Mouse (Mus musculus) kidney, postnatal 25 days (tissue): ENCODE results near the gene Mterf1b.
"Not testable (repeated sequence)": the region's sequence is repeated elsewhere in the genome, so short reads cannot be mapped to it uniquely, and the experiment has no call there.

ENCODE experiments used
- DNase-seq, 2 experiments: peaks; one replicate each; pipeline ENCODE4 v3.0.0; 2021; ENCODE audit warnings: mixed read lengths in 2 of 2

Gene Mterf1b

GRCm38 (mm10) chr5:4191671-4192480 lies at the start of gene Mterf1b:
Gene Mterf1b, plus strand, starts transcription at chr5:4192367.
- DNase-seq, result not testable (repeated sequence)

- not testable (repeated sequence) for DNase-seq
Observed at GRCm38 (mm10) chr5:4159418-4160071, 32.6 kb upstream of the Mterf1b start.

DNA sequence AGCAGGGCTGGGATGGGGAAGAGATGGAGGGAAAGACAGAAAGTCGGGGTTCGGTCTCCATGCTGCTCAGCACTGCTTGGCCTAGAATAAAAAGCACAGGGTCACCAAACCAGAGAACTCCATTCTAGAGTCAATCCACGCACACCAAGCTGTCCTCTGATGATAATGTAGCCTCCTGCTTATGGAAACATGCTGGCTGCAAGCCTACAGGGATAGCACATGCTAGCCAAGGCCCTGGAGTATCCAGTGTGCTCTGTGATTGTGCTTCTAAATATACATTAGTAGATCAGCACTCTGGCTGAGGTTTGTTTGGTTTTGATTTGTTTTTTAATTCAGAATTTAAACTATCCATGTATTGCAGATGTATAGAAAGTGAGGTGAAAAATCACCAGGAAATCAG lies 30.6 kb upstream of the Mterf1b start:
- DNase-seq, result no peak

- no peak for DNase-seq
Observed at GRCm38 (mm10) chr5:4162461-4162860, 29.7 kb upstream of the Mterf1b start.

- not testable (repeated sequence) for DNase-seq
Observed at GRCm38 (mm10) chr5:4167813-4168529, 24.2 kb upstream of the Mterf1b start.

- DNase-seq, result not testable (repeated sequence)
Observed at GRCm38 (mm10) chr5:4168530-4168926, 23.6 kb upstream of the Mterf1b start.

DNA sequence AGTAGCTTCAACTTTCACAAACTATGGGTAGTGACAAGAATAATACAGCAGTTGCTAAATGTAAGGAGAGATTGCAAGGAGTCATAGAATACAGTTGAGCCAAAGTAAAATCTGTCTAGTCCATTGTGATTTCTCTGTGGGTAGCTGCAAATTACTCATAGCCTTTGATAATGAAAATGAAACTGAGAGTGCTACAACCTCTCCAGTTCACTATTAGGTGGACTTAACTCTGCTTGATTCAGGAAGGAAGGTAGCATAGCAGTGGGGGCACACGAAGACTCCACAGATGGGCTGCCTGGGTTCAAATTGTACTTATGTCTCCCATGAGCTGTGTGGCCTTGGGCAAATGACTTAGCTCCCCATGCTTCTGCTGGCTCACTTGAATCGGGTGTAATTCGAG lies 15.7 kb upstream of the Mterf1b start:
- not testable (repeated sequence) for DNase-seq

DNA sequence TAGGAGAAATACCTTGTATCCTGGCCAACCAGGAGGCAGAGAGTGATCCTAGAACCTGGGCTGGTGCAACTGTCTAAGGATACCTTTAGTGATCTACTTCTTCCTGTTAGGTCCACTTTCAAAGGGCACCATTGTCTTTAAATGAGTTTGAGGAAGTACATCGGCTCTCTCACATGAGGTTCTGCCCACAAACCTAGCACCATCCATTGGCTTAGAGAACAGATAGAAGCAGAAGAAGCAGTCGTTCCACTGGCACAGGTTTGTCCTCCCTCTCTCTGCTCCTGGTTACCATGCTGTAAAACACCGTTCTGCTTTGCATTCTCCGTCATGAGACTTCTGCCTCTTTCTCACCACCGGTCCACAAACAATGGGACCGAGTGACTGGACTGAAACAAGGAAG lies 12.8 kb upstream of the Mterf1b start:
- no peak for DNase-seq

DNA sequence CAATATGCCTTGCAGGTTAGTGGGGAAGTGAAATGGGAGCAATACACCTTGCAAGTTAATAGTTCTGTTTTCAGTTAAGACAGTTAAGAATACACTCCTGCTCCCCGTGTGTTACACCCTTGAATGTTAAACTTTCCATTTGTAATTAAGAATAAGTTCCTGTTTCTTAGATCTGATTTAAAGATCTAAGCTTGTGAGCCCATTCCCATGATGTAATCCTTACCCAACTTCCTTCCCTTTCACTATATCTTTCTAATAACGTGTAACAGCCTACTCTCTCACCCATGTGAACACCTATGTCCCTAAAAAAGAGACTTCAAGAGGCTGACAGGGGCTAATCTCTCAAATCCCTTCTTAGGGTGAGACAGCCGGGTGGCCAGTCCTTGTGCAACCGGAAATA lies 5.4 kb upstream of the Mterf1b start:
- no peak for DNase-seq

GRCm38 (mm10) chr5:4192481-4193246 lies 497 bp downstream of the Mterf1b start:
- not testable (repeated sequence) for DNase-seq

DNA sequence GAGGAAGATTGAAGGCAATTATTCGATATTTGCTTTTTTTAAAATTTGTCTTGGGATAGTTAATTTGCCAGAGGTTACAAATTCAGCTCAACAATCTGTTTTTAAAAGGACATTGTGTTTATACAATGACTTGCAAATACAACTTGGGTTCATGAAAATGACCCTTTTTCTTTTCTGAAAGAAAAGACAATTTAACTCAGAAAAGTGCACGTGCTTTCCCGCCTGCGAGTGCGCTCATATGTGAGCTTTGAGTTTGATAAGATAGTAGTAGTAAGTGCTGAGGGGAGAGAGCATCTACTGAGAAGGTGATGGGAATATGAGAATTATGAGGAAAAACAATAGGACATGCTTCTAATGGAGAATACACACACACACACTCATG lies 1.1 kb downstream of the Mterf1b start:
- DNase-seq, result no peak

DNA sequence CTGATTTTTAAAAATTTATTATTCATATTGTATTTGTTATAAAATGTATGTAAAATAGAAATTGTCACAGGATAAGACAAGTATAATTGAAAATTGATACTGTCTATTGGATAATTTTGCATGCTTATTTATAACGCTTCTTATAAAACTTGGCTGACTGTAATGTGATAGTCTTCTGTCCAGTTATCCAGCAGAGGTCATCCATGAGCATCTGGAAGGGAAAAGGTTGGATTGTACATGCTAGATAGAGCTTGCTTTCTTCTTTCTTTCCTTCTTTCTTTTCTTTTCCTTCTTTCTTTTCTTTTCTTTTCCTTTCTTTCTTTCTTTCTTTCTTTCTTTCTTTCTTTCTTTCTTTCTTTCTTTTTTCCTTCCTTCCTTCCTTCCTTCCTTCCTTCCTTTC lies 2.0 kb downstream of the Mterf1b start:
- DNase-seq, result no peak

DNA sequence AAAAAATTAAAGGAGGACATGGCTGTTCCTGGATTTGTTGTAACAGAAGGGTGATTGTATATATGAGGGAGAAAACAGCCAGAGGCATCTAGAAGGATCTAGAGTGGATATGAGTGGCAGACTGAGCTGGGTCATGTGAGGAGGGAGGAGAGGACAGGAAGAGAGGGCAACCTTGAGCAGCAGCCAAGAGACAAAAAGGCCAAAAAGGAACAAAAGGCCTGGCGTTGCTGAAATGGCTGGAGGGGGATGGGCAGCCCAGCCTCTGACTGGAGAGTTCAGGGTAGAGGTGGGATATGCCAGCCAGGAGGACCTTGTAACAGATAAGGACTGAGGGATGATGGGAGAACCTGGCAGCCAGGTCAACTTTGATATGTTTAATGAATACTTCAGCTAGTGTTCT lies 2.9 kb downstream of the Mterf1b start:
- DNase-seq, result no peak

- no peak for DNase-seq
Observed at GRCm38 (mm10) chr5:4201368-4201767, 9.2 kb downstream of the Mterf1b start.

DNA sequence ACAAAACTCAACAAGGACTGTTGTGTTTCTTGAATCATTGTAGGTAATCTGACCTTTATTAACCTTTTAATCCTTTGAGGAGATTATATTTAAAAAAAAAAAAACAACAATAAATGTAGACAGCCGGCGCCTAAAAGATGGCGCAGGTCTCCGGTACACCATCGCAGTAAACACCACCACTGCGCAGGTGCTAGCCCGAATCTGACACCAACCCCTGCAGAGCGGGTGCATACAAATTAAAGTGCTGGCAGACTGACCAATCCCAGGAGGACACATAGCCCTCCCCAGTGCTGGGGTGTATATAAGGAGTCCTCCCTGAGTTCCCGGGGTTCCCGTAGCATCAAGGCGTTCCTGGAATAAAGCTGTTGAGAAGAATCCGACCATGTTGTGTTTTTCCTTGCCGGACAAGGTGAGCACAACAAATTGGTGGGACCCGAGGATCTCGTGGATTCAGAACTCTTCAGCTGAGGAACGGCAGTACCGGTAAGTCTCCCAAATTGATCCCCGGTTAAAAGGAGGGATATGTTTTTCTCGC lies 10.2 kb downstream of the Mterf1b start:
- DNase-seq, result not testable (repeated sequence)

DNA sequence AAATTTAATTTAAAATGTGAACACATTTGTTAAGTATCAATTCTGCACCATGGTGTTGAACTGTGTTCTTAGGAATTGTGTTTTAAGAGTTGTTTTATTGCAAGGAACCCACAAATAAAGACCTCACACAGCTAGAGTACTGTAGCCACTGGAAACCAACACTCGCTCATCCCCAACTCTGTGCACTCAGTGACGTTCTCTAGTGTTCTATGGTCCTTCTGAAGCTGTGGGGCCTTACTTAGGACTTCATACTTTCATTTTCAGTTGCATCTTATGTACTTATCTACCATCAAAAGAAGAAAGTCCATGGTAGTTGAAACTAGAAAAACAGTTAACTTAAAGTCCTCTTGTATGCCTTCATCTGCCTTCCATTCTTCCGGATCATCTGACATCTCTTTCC lies 17.9 kb downstream of the Mterf1b start:
- DNase-seq, result not testable (repeated sequence)

- no peak for DNase-seq
Observed at GRCm38 (mm10) chr5:4221309-4221708, 29.1 kb downstream of the Mterf1b start.

- no peak for DNase-seq
Observed at GRCm38 (mm10) chr5:4221981-4222623, 29.9 kb downstream of the Mterf1b start.

GRCm38 (mm10) chr5:4232163-4232562 lies 40.0 kb downstream of the Mterf1b start:
- no peak for DNase-seq

- DNase-seq, result no peak
Observed at GRCm38 (mm10) chr5:4234505-4234904, 42.3 kb downstream of the Mterf1b start.

- no peak for DNase-seq
Observed at GRCm38 (mm10) chr5:4240120-4240519, 48.0 kb downstream of the Mterf1b start.

- no peak for DNase-seq
Observed at GRCm38 (mm10) chr5:4245004-4245403, 52.8 kb downstream of the Mterf1b start.
